Mouse (Mus musculus): Measurements from ENCODE around the gene Cct3.
A peak's percentile ranks its signal among the peaks of the same experiment; 100 is the strongest.
"Not testable (repeated sequence)": the region's sequence is repeated elsewhere in the genome, so short reads cannot be mapped to it uniquely, and the experiment has no call there.

The Cct3 gene

DNA sequence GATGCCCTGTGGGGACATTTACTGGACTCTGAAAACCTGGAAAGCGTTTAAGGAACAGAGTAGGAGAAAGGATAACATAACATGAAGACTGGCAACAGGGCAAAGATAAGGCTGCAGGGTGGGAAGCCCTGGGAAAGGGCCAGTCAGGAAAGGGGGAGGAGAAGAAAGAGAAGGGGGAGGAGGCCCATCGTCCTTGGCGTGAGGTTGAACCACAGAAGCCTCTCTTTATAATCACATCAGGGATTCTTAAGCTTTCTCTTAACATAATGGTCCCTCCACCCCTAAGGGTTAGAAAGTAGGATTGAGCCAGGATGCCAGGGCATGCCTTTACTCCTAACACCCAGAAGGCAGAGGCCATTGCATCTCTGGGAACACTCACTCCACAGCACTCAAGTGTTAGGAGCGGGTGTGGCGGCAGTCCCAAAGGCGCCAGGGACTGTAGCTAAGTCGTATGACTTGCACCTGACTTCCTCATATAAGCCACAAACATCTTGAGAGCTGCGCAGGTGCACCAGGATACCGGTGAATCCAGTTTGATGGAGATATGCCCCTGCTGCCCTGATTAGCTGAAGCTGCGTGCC, 8.7 kb upstream of the Cct3 start:
- ATAC-seq (ENCODE audit: insufficient number of reproducible peaks, low FRiP score, low TSS enrichment): not testable (repeated sequence)

DNA sequence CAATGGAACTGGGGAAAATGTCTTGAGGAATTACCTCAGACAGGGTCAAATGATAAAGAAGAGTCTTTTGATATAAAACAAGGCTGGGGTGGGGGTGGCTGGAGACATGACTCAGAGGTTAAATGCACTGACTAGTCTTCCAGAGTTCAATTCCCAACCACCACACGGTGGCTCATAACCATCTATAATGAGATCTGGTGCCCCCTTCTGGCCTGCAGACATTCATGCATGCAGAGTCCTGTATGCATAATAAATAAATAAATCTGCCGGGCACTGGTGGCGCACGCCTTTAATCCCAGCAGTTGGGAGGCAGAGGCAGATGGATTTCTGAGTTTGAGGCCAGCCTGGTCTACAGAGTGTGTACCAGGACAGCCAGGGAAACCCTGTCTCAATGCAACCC, 4.9 kb upstream of the Cct3 start:
- ATAC-seq (ENCODE audit: insufficient number of reproducible peaks, low FRiP score, low TSS enrichment): no peak

DNA sequence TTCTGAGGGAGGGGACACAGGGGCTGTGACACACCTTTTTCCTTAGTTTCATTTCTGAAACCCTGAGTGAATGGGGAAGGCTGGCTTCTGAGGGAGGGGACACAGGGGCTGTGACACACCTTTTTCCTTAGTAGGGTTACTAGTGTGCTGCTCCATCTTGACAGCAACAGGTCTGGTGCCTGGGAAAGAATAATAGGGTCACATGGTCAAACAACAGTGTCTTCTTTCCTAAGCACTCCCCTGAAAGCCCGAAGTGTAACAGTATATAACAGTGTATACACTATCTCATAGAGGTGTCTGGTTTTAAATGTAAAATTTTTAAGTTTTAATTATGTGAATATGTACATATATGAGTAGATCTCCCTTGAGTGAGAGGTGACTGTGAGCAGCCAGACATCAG, 1.6 kb upstream of the Cct3 start:
- ATAC-seq (ENCODE audit: insufficient number of reproducible peaks, low FRiP score, low TSS enrichment): not testable (repeated sequence)

DNA sequence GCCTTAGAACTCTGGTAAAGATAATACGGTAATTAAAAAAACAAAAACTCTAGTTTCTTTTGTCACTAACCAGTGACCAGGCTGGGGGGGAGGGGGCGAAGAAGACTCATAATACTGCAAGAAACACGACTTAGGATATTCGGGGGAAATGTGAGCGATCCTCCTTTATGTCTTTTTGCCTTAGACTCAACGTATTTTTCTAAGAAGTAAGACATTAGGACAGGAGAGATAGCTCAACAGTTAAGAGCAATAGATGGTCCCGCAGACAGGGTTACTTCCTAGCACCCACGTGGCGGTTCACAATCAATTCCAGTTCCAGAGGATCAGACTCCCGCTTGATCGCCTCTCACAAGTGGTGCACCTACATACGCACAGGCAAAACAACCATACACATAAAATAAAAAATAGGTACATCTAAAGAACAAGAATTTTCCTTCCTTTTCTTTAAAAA, 781 bp upstream of the Cct3 start:
- no peak for ATAC-seq (ENCODE audit: insufficient number of reproducible peaks, low FRiP score, low TSS enrichment)

DNA sequence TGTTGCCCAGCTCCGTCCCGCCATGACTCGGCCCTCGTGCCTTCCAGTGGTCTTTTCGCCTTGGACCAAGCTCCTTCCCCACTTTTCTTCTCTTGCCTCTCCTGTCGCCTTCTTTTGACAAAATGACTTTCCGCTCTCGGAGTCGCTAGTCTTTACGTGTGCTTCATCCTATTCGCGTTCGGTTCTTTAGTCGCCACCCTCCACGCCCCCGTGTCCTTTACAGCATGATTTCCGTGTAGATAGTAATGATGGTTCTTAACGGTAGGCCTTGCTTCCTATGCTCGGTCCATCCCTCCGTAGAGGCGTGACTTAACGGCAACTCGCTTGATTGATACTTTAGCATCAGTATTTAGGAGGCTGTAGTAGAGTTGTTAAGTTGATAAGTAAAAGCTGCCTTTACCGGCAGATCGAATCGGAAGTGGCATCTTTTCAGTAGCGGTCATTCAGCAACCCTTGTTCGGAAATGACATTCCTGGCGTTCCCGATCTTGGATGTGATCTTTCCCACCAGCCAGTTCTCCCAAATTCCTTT, 470 bp downstream of the Cct3 start:
- ATAC-seq (ENCODE audit: insufficient number of reproducible peaks, low FRiP score, low TSS enrichment): no peak

DNA sequence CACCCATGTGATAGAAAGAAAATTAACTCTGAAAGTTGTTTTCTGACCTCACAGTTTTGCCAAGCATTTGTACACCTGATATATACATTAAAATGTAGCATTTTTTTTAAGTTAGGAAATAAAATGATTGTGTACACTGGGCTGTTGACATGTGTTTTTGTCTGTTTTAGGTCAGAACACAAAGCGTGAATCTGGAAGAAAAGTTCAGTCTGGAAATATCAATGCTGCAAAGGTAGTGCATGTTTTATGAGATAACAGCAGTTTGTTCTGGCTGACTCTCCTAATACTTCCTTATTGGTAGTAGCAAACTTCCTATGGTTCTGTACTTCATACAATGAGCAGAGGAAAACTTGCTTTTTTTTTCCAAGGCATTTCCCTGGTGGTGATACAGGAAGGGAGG, 2.3 kb downstream of the Cct3 start:
- ATAC-seq (ENCODE audit: insufficient number of reproducible peaks, low FRiP score, low TSS enrichment): no peak

DNA sequence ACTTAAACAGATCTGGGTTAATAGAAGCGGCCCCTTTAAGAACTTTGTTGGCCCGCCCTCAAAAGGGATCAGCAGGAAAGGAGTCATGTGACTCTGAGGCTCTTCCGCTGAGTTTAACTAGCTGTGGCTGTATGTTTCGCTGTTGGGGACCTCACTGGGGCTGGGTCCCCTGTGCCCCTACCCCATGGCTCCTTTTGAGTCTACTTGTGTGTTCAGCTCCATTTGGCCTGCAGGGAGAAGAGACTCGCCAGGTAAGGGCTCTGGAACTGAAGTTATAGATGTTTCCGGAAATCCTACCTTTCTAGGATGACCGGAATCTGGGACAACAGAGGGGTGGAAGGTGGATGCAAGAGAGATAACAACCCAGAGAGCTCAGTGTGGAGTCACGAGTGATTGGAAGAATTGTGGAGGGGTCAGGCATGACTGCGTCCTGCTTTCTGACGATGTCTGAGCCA, 28.1 kb downstream of the Cct3 start, which contains the start of gene Glmp:
TSS of gene Glmp (plus strand) at position 73 of the 455 bp plus-strand sequence.
- peak; percentile 68 for ATAC-seq (ENCODE audit: insufficient number of reproducible peaks, low FRiP score, low TSS enrichment)

DNA sequence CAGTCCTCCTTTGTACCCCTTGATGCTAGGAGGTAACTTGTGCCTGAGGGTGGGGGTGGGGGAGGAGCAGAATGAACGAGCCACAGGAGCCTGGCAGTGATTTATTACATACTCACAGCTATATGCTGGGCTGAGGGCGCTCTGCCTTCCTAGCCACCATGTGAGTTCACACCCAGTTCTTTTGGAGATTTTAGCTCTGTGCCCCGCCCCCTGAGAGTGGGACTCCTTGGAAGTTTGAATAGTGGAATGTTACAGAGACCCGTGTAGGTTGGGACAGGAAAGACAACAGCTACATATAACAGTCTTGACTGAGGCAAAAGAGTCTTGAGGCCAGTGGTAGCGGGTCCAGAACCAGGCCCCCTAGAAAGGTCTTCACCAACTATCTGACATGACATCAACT, 32.0 kb downstream of the Cct3 start:
- ATAC-seq (ENCODE audit: insufficient number of reproducible peaks, low FRiP score, low TSS enrichment): no peak

DNA sequence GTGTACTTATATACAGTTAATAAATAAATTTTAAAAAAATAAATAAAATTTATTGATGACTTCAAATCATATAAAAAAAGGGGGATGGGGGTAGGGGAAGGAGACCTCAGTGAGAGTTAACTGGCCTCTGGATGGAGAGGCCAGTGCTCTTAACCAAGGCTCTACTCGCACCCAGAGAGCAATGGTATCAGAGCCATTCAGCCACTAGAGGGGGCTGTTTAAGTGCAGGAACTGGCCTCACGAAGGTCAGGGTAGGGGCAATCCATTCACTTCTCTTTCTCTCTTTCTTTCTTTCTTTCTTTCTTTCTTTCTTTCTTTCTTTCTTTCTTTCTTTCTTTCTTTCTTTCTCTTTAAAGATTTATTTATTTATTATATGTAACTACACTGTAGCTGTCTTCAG, 34.4 kb downstream of the Cct3 start:
- ATAC-seq (ENCODE audit: insufficient number of reproducible peaks, low FRiP score, low TSS enrichment): no peak

DNA sequence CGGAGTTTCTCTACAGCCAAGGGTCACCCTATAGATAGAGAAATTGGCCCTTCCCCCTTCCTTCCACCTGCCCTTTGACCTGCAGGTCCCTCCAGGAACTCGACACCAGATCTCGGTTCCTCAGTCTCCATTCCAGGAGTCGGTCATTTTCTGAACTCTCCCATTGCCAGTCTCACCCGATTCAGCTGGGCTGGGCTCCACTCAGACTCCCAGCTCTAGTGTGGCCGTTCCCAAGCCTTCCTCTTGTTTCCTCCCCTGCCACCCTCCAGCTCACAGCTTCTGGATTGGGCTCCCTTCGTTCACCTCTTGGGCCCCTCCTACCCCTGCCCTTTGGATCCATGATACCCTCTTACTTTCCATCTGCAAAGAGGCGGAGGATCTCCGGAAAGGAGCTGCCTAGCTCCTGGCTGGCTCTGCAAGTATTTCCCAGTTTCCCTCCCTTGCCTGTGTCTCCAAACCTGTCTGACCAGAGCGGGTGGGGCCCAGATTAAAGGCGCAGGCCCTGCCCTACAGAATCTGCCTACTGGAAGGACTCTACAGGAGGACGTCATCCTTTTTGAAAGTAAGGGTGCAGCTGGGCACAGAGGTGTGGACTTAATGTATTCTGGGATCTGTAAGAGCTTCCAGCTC, 37.2 kb downstream of the Cct3 start:
- ATAC-seq (ENCODE audit: insufficient number of reproducible peaks, low FRiP score, low TSS enrichment): no peak

DNA sequence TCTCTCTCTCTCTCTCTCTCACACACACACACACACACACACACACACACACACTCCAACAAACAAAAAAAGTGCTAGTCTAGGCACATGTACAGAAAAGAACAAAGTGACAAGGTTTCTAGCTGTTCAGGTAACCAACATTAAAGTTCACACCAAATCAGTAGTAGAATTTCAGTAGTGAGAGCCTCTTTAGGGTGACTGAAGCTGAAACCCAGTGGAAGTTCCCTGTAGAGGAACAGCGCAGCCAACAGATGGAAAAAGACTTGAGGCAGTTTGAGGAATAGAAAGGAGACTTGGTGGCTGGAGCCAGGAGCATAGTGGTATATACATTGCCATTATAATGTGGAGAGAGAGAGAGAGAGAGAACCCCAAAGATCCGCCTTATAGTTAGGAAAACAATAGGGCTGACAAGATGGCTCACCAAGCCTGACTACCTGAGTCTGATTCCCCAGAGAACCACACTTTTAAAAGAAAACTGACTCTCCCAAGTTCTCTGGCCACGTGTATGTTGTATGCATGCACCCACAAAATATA, 38.1 kb downstream of the Cct3 start:
- no peak for ATAC-seq (ENCODE audit: insufficient number of reproducible peaks, low FRiP score, low TSS enrichment)

DNA sequence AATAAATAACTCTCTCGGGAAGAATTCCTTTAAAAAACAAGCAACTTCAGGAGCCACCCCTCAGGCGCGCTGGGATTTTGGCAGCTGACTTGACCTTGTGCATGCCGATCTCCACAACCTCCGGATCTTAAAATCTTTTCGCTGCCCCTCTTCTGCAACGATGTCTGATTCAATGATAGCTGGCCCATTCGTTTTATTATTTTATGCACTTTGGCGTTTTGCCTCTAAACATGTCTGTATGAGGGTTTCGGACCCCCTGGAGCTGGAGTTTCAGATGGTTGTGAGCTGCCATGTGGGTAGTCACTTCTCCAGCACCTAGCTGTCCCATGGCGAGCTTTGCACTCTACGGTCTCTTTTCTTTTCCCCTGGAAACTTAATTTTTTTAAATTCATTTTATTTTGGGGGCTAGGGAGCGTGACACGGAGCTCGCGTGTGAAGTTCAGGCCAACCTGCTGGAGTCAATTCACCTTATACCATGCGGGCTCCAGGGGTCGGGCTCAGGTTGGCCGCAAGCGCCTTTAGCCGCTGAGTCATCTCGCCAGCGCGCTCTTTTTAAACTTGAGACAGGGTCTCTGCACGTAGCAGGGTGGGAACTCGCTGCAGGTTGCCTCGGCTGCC, 38.6 kb downstream of the Cct3 start:
- ATAC-seq (ENCODE audit: insufficient number of reproducible peaks, low FRiP score, low TSS enrichment): no peak

DNA sequence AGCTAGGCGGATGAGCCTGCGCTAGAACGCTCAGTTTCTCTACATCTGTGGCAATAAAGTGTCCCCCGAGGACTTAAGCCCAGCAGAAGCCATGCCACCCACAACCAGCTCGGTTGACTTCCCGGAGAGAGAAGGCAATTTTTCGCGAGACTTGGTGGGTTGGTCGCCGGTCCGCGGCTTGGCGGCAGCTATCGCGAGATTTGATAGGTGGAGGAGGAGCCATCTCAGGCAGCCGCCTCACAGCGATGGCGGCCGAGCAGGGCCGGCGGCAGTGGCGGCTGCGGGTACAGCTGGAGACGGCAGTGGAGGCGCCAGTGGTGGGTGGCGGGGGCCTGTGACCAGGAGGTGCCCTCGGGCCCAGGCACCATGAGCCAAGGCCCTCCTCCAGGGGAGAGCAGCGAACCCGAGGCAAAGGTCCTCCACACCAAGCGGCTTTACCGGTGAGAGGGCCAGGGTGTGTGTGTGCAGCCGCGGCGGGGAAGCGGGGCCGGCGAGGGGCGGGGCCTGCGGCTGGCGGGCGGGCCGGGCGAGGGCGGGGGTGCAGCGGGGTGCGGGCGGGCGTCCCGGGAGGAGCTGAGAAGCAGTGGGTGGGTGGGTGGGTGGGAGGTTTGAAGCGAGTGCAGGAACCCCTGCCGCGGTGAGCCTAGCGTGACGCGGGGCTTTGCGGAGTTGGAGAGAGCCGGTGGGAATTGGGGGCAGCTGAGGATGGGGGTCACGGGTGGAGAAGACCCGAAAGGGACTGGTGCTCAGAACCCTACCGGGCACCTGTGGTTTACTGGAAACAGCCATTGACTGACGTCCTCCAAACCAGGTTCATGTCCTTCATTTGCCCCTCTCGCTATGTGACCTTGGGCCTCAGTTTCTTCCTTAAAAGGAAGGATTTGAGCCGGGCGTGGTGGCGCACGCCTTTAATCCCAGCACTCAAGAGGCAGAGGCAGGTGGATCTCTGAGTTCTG, 39.4 kb downstream of the Cct3 start, which contains the start of the genes Tmem79 and Smg5:
TSS of gene Tmem79 (minus strand) at position 91 of the 956 bp plus-strand sequence.
TSS of gene Smg5 (plus strand) at position 203 of the 956 bp plus-strand sequence.
- ATAC-seq (ENCODE audit: insufficient number of reproducible peaks, low FRiP score, low TSS enrichment): peak; percentile 93

DNA sequence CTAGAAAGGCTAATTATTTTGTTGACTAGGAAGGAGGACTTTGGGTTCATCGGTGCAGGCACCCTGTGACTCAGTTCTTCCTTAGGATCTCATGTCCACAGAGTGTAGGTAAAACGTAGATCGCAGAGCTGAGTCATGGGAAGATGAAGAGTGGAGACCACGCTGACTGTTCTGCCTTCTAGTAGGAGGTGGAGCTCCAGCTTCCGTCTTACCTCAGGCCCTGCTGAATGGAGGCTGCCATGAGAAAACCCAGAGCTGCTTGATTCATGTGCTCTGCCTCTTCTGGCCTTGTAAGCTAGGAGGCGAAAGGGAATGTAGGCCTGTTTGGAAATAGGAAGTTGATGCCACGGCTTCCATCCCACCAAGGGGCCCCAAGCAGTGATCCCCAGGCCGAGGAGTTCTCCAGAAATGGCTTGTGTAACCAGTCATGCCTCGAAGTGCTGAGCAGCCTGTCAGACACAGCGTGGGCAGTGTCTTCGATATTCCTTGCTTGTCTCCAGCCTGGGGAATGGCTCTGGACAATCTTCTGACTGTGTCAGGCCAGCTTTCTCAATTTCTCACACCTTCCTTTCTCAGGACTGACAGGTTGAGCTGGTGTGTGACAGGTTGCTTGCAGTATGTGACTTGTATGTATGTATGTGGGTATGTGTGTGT, 40.6 kb downstream of the Cct3 start:
- no peak for ATAC-seq (ENCODE audit: insufficient number of reproducible peaks, low FRiP score, low TSS enrichment)

DNA sequence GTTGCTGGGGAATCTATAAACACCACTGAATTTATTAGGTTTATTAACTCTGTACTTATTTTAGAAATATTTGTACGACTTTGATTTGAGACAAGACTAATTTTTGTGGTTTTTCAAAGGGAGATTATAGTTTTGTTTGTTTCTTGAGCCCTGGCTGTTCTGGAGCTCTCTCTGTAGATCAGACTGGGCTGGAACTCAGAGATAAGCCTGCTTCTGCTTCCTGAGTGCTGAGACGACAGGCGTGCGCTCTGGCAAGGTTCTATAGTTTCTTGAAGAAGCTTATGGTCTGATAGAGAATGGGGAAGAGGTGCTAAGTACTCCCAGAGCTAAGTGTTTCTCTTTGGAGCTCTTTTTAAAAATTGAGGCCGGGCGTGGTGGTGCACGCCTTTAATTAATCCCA, 41.4 kb downstream of the Cct3 start:
- ATAC-seq (ENCODE audit: insufficient number of reproducible peaks, low FRiP score, low TSS enrichment): no peak

DNA sequence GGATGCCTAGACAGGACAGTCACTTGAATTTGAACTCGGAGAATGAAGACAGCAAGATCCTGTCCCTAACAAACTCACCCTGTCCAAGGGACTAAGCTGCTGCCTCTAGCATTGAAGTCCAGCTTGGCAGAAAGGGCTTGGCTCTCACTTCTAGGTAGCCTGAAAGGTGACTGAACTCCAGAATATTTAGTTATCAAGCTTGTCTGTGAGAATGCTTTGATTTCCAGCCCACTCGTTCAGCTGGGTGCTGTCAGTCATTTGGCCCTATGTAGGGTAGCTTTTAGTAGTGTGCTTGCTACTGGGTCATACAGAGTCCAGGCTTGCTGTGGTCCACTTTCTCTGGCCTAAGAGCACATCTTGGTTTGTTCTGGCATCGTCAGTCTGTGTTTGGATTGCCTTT, 42.1 kb downstream of the Cct3 start:
- no peak for ATAC-seq (ENCODE audit: insufficient number of reproducible peaks, low FRiP score, low TSS enrichment)

DNA sequence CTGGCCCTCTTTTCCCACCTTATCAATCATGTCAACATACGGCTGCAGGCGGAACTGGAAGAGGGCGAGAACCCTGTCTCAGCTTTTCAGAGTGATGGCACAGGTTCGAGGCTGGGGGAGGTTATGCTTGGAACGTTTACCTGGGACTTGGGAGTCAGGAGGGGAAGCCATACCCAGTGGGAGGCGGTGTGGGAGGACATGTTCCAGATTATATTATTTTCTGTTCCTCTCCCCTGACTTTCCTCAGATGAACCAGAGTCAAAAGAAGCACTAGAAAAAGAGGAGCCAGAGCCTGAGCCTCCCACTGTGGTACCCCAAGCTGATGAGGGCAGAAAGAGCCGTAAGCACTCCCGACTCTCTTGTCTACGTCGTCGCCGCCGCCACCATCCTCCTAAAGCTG, 53.8 kb downstream of the Cct3 start:
- no peak for ATAC-seq (ENCODE audit: insufficient number of reproducible peaks, low FRiP score, low TSS enrichment)

DNA sequence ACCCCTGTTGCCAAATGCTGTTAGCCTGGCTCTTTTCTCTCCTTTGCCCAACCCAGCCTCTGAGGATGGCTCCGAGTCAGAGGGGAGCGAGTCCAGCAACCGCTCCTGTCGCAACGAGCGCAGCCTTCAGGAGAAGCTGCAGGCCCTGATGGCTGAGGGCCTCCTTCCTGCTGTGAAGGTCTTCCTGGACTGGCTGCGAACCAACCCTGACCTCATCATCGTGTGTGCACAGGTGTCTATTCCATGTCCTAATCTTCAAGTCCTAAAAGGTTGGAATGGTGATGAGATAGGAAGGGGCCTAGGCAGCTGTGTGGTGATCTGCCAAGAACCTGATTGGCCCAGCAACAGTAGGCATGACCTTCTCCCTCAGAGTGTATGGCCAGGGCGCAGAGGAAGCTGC, 56.0 kb downstream of the Cct3 start:
- no peak for ATAC-seq (ENCODE audit: insufficient number of reproducible peaks, low FRiP score, low TSS enrichment)

DNA sequence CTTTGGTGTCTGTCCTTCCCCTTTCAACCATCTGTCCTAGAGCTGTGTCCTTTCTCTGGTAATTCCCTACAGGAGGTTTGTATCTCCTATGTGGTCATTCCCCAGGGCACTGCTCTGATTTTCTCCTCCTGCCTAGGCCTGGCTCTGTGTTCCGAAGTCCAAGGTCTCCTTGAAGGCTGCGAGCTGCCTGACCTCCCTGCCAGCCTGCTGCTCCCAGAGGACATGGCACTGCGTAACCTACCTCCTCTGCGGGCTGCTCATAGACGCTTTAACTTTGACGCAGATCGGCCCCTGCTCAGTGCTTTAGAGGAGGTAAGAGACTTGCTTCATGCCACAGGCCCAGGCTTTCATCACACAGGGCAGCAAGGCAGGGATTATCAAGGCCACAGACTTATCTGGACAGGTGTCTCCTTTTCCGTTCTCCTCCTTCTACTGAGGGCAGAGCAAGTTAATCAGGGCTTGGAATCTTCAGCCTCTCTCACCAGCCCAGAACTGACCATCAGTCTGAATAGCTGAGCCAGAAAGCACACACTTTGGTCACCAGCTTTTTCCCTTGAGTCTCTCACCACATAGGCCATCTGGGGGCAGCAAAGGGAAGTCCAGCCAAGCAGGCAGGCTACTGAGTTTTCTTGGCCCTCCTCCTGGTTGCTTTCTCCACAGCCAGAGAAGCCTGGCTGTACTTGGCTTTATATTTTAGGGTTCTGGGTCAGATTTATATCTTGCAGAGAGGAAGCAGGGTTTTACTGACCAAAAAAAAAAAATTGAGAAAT, 57.7 kb downstream of the Cct3 start:
- ATAC-seq (ENCODE audit: insufficient number of reproducible peaks, low FRiP score, low TSS enrichment): no peak

Data from cerebellum, adult (tissue).